Mouse (Mus musculus): ENCODE data around the gene Spint2.

- TF ChIP-seq POLR2A (IDR thresholded peaks at IDR 0.05; ENCODE audit: borderline replicate concordance, extremely low read depth, insufficient read depth, insufficient read length, poor library complexity, severe bottlenecking) (no peak), CTCF (IDR thresholded peaks at IDR 0.05; ENCODE audit: borderline replicate concordance, extremely low read depth, insufficient read depth, insufficient read length) (no peak)
Measured at GRCm38 (mm10) chr7:29295861-29296647, 14.3 kb upstream of the Spint2 start.

Measured in brain, embryonic 14.5 days (tissue).